Mouse (Mus musculus): ENCODE measurements around the gene Grpel1.

Grpel1 gene

GRCm38 (mm10) chr5:36515558-36515957, 50.8 kb downstream of the Grpel1 start:
- no peak for DNase-seq

- DNase-seq = no peak
Observed at GRCm38 (mm10) chr5:36517596-36517995, 52.8 kb downstream of the Grpel1 start.

- no peak for DNase-seq
Observed at GRCm38 (mm10) chr5:36519751-36520150, 55.0 kb downstream of the Grpel1 start.

GRCm38 (mm10) chr5:36522782-36523181, 58.0 kb downstream of the Grpel1 start:
- DNase-seq = peak; percentile 78

GRCm38 (mm10) chr5:36523219-36523703, 58.5 kb downstream of the Grpel1 start:
- no peak for DNase-seq
